Mouse (Mus musculus): Measurements from ENCODE around the gene Atf3. TPM values are rescaled to one million over a fixed set of nuclear protein-coding genes. Genes with fewer than 3 reads are reported as not detected.

Gene Atf3
- polyA plus RNA-seq, 1 experiment from 2014 or later = 2.3 TPM

- H3K4me3 ChIP-seq (ENCODE audit: low read depth, low read length) = no peak overlapping the region
- no peak overlapping the region for H3K4me2 ChIP-seq (ENCODE audit: low read depth, severe bottlenecking)
- no peak overlapping the region for H3K27ac ChIP-seq (replicated peaks; ENCODE audit: low read depth, low read length)
- H3K9me3 ChIP-seq (ENCODE audit: control insufficient read depth, low read length) = no peaks in the 10 kb centered on the region
- H3K36me3 ChIP-seq (ENCODE audit: control insufficient read depth, insufficient read depth, low read length) = no peaks in the 10 kb centered on the region
- DNase-seq (ENCODE audit: low spot score) (no peak), ATAC-seq (ENCODE audit: insufficient number of reproducible peaks, low FRiP score, low TSS enrichment, low read depth) (no peak)
- WGBS = 48% methylated on average over 14 of the region's 14 CpGs
- H3K4me1 ChIP-seq (ENCODE audit: control insufficient read depth, insufficient read depth, low read length) = no peaks in the 10 kb centered on the region
- H3K27me3 ChIP-seq (ENCODE audit: control insufficient read depth, insufficient read depth, low read length) = no peaks in the 10 kb centered on the region
- H3K9ac ChIP-seq (ENCODE audit: low read length) = no peak overlapping the region
Measured at GRCm38 (mm10) chr1:191193657-191194424, 24.0 kb downstream of the Atf3 start.

- no peak overlapping the region for H3K4me2 ChIP-seq (ENCODE audit: low read depth, severe bottlenecking)
- H3K4me3 ChIP-seq (ENCODE audit: low read depth, low read length) = no peak overlapping the region
- no peak overlapping the region for H3K27ac ChIP-seq (replicated peaks; ENCODE audit: low read depth, low read length)
- no peaks in the 10 kb centered on the region for H3K36me3 ChIP-seq (ENCODE audit: control insufficient read depth, insufficient read depth, low read length)
- no peak overlapping the region for H3K9ac ChIP-seq (ENCODE audit: low read length)
- no peak for DNase-seq (ENCODE audit: low spot score)
- no peaks in the 10 kb centered on the region for H3K9me3 ChIP-seq (ENCODE audit: control insufficient read depth, low read length)
- no peak for ATAC-seq (ENCODE audit: insufficient number of reproducible peaks, low FRiP score, low TSS enrichment, low read depth)
- WGBS = 87% methylated on average over 6 of the region's 6 CpGs
- no peaks in the 10 kb centered on the region for H3K4me1 ChIP-seq (ENCODE audit: control insufficient read depth, insufficient read depth, low read length)
- H3K27me3 ChIP-seq (ENCODE audit: control insufficient read depth, insufficient read depth, low read length) = no peaks in the 10 kb centered on the region
Measured at GRCm38 (mm10) chr1:191192751-191193150, 25.1 kb downstream of the Atf3 start.

- no peaks in the 10 kb centered on the region; the same call in 1 of the 2 replicates for H3K27me3 ChIP-seq (ENCODE audit: control insufficient read depth, insufficient read depth, low read length)
- DNase-seq (ENCODE audit: low spot score) (no peak), ATAC-seq (ENCODE audit: insufficient number of reproducible peaks, low FRiP score, low TSS enrichment, low read depth) (no peak)
Measured at GRCm38 (mm10) chr1:191192213-191192612, 25.6 kb downstream of the Atf3 start.

GRCm38 (mm10) chr1:191189671-191190372 lies 28.0 kb downstream of the Atf3 start:
- Histone ChIP-seq H3K27me3 (ENCODE audit: control insufficient read depth, insufficient read depth, low read length) (peaks cover 16% of the 10 kb centered on the region), H3K9me3 (ENCODE audit: control insufficient read depth, low read length) (no peaks in the 10 kb centered on the region), H3K9ac (ENCODE audit: low read length) (no peak overlapping the region), H3K36me3 (ENCODE audit: control insufficient read depth, insufficient read depth, low read length) (no peaks in the 10 kb centered on the region), H3K27ac (replicated peaks; ENCODE audit: low read depth, low read length) (no peak overlapping the region), H3K4me1 (ENCODE audit: control insufficient read depth, insufficient read depth, low read length) (peaks cover 9% of the 10 kb centered on the region), H3K4me2 (ENCODE audit: low read depth, severe bottlenecking) (no peak overlapping the region), H3K4me3 (ENCODE audit: low read depth, low read length) (no peak overlapping the region)
- ATAC-seq (ENCODE audit: insufficient number of reproducible peaks, low FRiP score, low TSS enrichment, low read depth) (no peak), DNase-seq (ENCODE audit: low spot score) (no peak)
- 50% methylated on average over 6 of the region's 6 CpGs for WGBS

More at GRCm38 (mm10) chr1:191192213-191192612, 25.6 kb downstream of the Atf3 start:
- H3K9me3 ChIP-seq (ENCODE audit: control insufficient read depth, low read length) = no peaks in the 10 kb centered on the region
- H3K27ac ChIP-seq (replicated peaks; ENCODE audit: low read depth, low read length) = no peak overlapping the region
- 65% methylated on average over 6 of the region's 6 CpGs for WGBS
- H3K4me3 ChIP-seq (ENCODE audit: low read depth, low read length) = no peak overlapping the region
- H3K9ac ChIP-seq (ENCODE audit: low read length) = no peak overlapping the region
- no peak overlapping the region for H3K4me2 ChIP-seq (ENCODE audit: low read depth, severe bottlenecking)
- H3K36me3 ChIP-seq (ENCODE audit: control insufficient read depth, insufficient read depth, low read length) = no peaks in the 10 kb centered on the region
- H3K4me1 ChIP-seq (ENCODE audit: control insufficient read depth, insufficient read depth, low read length) = no peaks in the 10 kb centered on the region

- Histone ChIP-seq H3K4me1 (ENCODE audit: control insufficient read depth, insufficient read depth, low read length) (peaks cover 21% of the 10 kb centered on the region), H3K36me3 (ENCODE audit: control insufficient read depth, insufficient read depth, low read length) (no peaks in the 10 kb centered on the region), H3K9ac (ENCODE audit: low read length) (no peak overlapping the region), H3K9me3 (ENCODE audit: control insufficient read depth, low read length) (no peaks in the 10 kb centered on the region), H3K4me2 (ENCODE audit: low read depth, severe bottlenecking) (no peak overlapping the region; the same call in 1 of the 2 replicates), H3K4me3 (ENCODE audit: low read depth, low read length) (no peak overlapping the region), H3K27me3 (ENCODE audit: control insufficient read depth, insufficient read depth, low read length) (peaks cover 31% of the 10 kb centered on the region), H3K27ac (replicated peaks; ENCODE audit: low read depth, low read length) (no peak overlapping the region)
- WGBS = 4% methylated on average over 7 of the region's 7 CpGs
- ATAC-seq (ENCODE audit: insufficient number of reproducible peaks, low FRiP score, low TSS enrichment, low read depth) = no peak
- DNase-seq (ENCODE audit: low spot score) = peak; percentile 40
Measured at GRCm38 (mm10) chr1:191186386-191186770, 31.5 kb downstream of the Atf3 start.

GRCm38 (mm10) chr1:191185761-191186385 lies 32.0 kb downstream of the Atf3 start:
- H3K4me2 ChIP-seq (ENCODE audit: low read depth, severe bottlenecking) = peak overlapping the region; percentile 97
- H3K27ac ChIP-seq (replicated peaks; ENCODE audit: low read depth, low read length) = no peak overlapping the region
- H3K9ac ChIP-seq (ENCODE audit: low read length) = no peak overlapping the region
- peaks cover 34% of the 10 kb centered on the region for H3K27me3 ChIP-seq (ENCODE audit: control insufficient read depth, insufficient read depth, low read length)
- H3K36me3 ChIP-seq (ENCODE audit: control insufficient read depth, insufficient read depth, low read length) = no peaks in the 10 kb centered on the region
- peak overlapping the region; percentile 20 for H3K4me3 ChIP-seq (ENCODE audit: low read depth, low read length)
- peak; percentile 57 for DNase-seq (ENCODE audit: low spot score)
- peaks cover 21% of the 10 kb centered on the region for H3K4me1 ChIP-seq (ENCODE audit: control insufficient read depth, insufficient read depth, low read length)
- no peak for ATAC-seq (ENCODE audit: insufficient number of reproducible peaks, low FRiP score, low TSS enrichment, low read depth)
- WGBS = 2% methylated on average over 16 of the region's 16 CpGs
- H3K9me3 ChIP-seq (ENCODE audit: control insufficient read depth, low read length) = no peaks in the 10 kb centered on the region

GRCm38 (mm10) chr1:191184841-191185251 lies 33.0 kb downstream of the Atf3 start:
- Histone ChIP-seq H3K4me2 (ENCODE audit: low read depth, severe bottlenecking) (peak overlapping the region; percentile 97), H3K9me3 (ENCODE audit: control insufficient read depth, low read length) (no peaks in the 10 kb centered on the region), H3K27me3 (ENCODE audit: control insufficient read depth, insufficient read depth, low read length) (peaks cover 34% of the 10 kb centered on the region), H3K4me1 (ENCODE audit: control insufficient read depth, insufficient read depth, low read length) (peaks cover 22% of the 10 kb centered on the region), H3K27ac (replicated peaks; ENCODE audit: low read depth, low read length) (no peak overlapping the region), H3K36me3 (ENCODE audit: control insufficient read depth, insufficient read depth, low read length) (no peaks in the 10 kb centered on the region), H3K4me3 (ENCODE audit: low read depth, low read length) (peak overlapping the region; percentile 19), H3K9ac (ENCODE audit: low read length) (no peak overlapping the region)
- no peak for ATAC-seq (ENCODE audit: insufficient number of reproducible peaks, low FRiP score, low TSS enrichment, low read depth)
- under 1% methylated on average over 22 of the region's 22 CpGs for WGBS
- DNase-seq (ENCODE audit: low spot score) = peak; percentile 59

GRCm38 (mm10) chr1:191184066-191184815 lies 33.6 kb downstream of the Atf3 start:
- Histone ChIP-seq H3K9ac (ENCODE audit: low read length) (no peak overlapping the region; the same call in none of the 2 replicates), H3K4me2 (ENCODE audit: low read depth, severe bottlenecking) (peak overlapping the region; percentile 97), H3K4me1 (ENCODE audit: control insufficient read depth, insufficient read depth, low read length) (peaks cover 28% of the 10 kb centered on the region), H3K4me3 (ENCODE audit: low read depth, low read length) (peak overlapping the region; percentile 50), H3K36me3 (ENCODE audit: control insufficient read depth, insufficient read depth, low read length) (no peaks in the 10 kb centered on the region), H3K27me3 (ENCODE audit: control insufficient read depth, insufficient read depth, low read length) (peaks cover 34% of the 10 kb centered on the region), H3K9me3 (ENCODE audit: control insufficient read depth, low read length) (no peaks in the 10 kb centered on the region), H3K27ac (replicated peaks; ENCODE audit: low read depth, low read length) (no peak overlapping the region)
- no peak for ATAC-seq (ENCODE audit: insufficient number of reproducible peaks, low FRiP score, low TSS enrichment, low read depth)
- WGBS = under 1% methylated on average over 42 of the region's 42 CpGs
- peak; percentile 70 for DNase-seq (ENCODE audit: low spot score)
